Mouse (Mus musculus) CH12.LX (cell line): Measurements from ENCODE around the gene Adam1a.

Experiments used
- BHLHE40 ChIP-seq: IDR thresholded peaks from 2 replicates; pipeline ENCODE4 v1.6.1; 2011; ENCODE audit warnings: mild to moderate bottlenecking, low read depth, low read length, improper control_type of control experiment
- CHD2 ChIP-seq: IDR thresholded peaks from 2 replicates; pipeline ENCODE4 v1.6.1; 2011; ENCODE audit warnings: low read length, improper control_type of control experiment
- CTCF ChIP-seq, 2 experiments: IDR thresholded peaks in 1 of 2; conservative IDR thresholded peaks in 1 of 2; 2 replicates each; pipeline ENCODE4 v1.5.1; 2011 to 2012; ENCODE audit warnings: low read depth in 2 of 2, low read length in 2 of 2, improper control_type of control experiment in 1 of 2, inconsistent platforms in 1 of 2, mild to moderate bottlenecking in 1 of 2, moderate library complexity in 1 of 2
- EP300 ChIP-seq: IDR thresholded peaks from 2 replicates; pipeline ENCODE4 v1.6.1; 2011; ENCODE audit warnings: low read length, improper control_type of control experiment
- HCFC1 ChIP-seq: IDR thresholded peaks from 2 replicates; pipeline ENCODE4 v1.6.1; 2012; ENCODE audit warnings: low read depth, mild to moderate bottlenecking, inconsistent platforms, low read length, improper control_type of control experiment
- MAFK ChIP-seq: IDR thresholded peaks from 2 replicates; pipeline ENCODE4 v1.6.1; 2011; ENCODE audit warnings: low read length, improper control_type of control experiment; ENCODE audit not compliant: insufficient replicate concordance
- MAX ChIP-seq: IDR thresholded peaks from 2 replicates; pipeline ENCODE4 v1.6.1; 2011; ENCODE audit warnings: low read length, improper control_type of control experiment
- MYC ChIP-seq: IDR thresholded peaks from 2 replicates; pipeline ENCODE4 v1.6.1; 2011; ENCODE audit warnings: low read depth, mild to moderate bottlenecking, improper control_type of control experiment, low read length
- POLR2A ChIP-seq: IDR thresholded peaks from 2 replicates; pipeline ENCODE4 v1.6.1; 2011; ENCODE audit warnings: low read depth, mild to moderate bottlenecking, improper control_type of control experiment, low read length
- TCF12 ChIP-seq: IDR thresholded peaks from 2 replicates; pipeline ENCODE4 v1.6.1; 2014; ENCODE audit warnings: low read depth, mild to moderate bottlenecking, inconsistent platforms, low read length, improper control_type of control experiment

DNA sequence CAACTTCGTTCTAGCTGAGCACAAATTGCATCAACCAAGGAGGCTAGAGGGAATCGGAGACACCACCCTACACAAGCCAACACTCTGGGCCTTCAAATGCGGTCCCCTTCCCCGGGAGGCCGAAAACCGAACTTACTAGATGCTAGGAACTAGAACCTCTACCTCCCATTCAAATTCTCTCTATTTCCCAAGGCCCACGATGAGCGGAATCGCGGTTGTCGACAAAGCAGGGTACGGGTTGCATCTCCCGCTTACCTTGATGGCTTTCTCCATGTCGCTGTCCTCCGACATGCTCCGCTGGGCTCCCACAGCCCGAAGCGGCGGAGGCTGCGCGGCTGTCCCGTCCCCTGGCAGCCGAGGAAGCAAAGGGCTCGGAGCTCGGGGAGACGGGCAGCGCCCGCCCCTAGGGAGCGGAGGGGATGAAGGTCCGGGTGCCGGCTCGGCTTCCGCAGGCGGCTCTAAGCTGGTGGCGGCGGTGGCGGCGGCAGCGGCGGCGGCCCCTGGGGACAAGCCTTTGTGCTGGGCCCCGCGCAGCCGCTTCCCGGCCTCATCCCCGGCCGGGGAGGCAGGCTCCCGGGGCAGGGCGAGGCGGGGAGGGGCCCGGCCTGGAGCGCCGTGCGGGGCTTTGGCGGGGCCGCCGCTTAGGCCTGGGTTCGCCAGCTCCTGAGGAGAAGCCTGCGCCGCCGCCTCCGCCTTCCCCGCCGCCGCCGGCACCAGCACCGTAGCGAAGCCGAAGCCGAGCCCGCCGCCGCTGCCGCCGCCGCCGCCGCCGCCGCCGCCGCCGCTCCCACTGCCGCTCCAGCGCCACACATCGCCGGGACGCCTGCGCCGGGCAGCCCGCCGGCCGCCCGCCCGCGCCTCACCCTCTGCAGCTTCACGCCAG is at the start of gene Adam1a, which contains the start of gene Gm42878:
- TF ChIP-seq BHLHE40 (no peak), POLR2A (no peak), CHD2 (no peak), CTCF (conservative IDR thresholded peaks at IDR 0.05 in 1 of 2, IDR thresholded peaks at IDR 0.05 in 1 of 2; ENCODE audit: low read depth in 2 of 2, low read length in 2 of 2) (no peak), MAFK (no peak), HCFC1 (no peak), MAX (no peak), EP300 (no peak), MYC (no peak), TCF12 (no peak)
